Mouse (Mus musculus) myocyte (in vitro differentiated cells): ENCODE results near the gene Ripply1.

Source experiments
- POLR2A ChIP-seq: IDR thresholded peaks from one replicate; pipeline ENCODE4 v1.6.1; 2011; ENCODE audit warnings: low read depth, mild to moderate bottlenecking, control low read depth, moderate library complexity; ENCODE audit not compliant: insufficient read length
- TCF3 ChIP-seq: IDR thresholded peaks from one replicate; pipeline ENCODE4 v1.6.1; 2011; ENCODE audit warnings: low read depth, control low read depth; ENCODE audit not compliant: insufficient read length

DNA sequence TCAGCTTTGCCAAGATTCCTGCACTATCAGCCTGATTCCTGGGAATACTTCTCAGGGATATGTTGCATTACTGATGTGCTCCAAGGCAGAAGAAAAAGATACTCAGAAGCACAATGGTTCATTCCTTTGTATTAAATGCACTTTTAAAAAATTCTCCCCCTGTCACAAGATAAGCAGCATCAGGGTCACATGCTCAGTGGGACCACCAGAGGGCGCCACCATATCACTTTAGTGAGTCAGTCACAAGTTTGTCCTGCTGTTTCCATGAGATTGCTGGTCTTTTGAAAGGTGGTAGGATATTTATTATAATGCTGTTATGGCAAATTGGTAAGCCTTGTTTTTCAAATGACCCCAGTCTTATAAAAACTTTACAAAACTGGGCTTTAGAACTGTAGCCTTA, 30.3 kb downstream of the Ripply1 start:
- TF ChIP-seq POLR2A = no peak
- TF ChIP-seq TCF3 = no peak
